ENCODE assay signal across 23 mouse cellular contexts in genomic region chr1:24191668-24192067, GRCm38 (mm10). TPM values are rescaled to one million over a fixed set of nuclear protein-coding genes. Genes with fewer than 3 reads are reported as not detected.
"Had no signal": no experiment of that assay in that cellular context is flagged by ENCODE, and none has a peak within 500 bp of the region (broad histone marks: within the 10 kb centered on the region; RNA-seq: fewer than 3 reads in every experiment).

No protein-coding gene starts in this region.

- H3K9ac ChIP-seq: lung, embryonic 14.5 days; midbrain, embryonic 12.5 days; neural tube, embryonic 13.5 days; neural tube, embryonic 15.5 days; stomach, embryonic 15.5 days had no signal

- H3K4me1 ChIP-seq: neural tube, embryonic 15.5 days; stomach, embryonic 15.5 days had no signal

- H3K27me3 ChIP-seq: midbrain, embryonic 12.5 days; neural tube, embryonic 13.5 days; neural tube, embryonic 15.5 days; stomach, embryonic 15.5 days had no signal

- H3K4me3 ChIP-seq: midbrain, embryonic 10.5 days; midbrain, embryonic 12.5 days; myocyte; neural tube, embryonic 13.5 days; neural tube, embryonic 15.5 days; stomach, embryonic 15.5 days had no signal

- ATAC-seq: midbrain, embryonic 16.5 days had no signal

- H3K27ac ChIP-seq: midbrain, embryonic 10.5 days; midbrain, embryonic 12.5 days; neural tube, embryonic 13.5 days; neural tube, embryonic 15.5 days; stomach, embryonic 15.5 days; stomach, postnatal 0 days had no signal

- H3K4me2 ChIP-seq: lung, embryonic 14.5 days; midbrain, embryonic 12.5 days; neural tube, embryonic 13.5 days; neural tube, embryonic 15.5 days; stomach, embryonic 15.5 days had no signal

- H3K9me3 ChIP-seq: midbrain, embryonic 10.5 days; midbrain, embryonic 12.5 days; neural tube, embryonic 13.5 days; neural tube, embryonic 15.5 days; stomach, embryonic 15.5 days had no signal

- DNase-seq: lung, adult 18-20 months; lung, embryonic 14.5 days; lung, postnatal 10 days; lung, postnatal 4 days; midbrain, embryonic 14.5 days; retina, postnatal 1 day; right cerebral cortex, adult 18-20 months; right cerebral cortex, postnatal 25 days; right cerebral cortex, postnatal 4 days; spleen, adult 18-20 months; thymus, postnatal 14 days; thymus, postnatal 36 days had no signal

- H3K36me3 ChIP-seq: midbrain, embryonic 10.5 days; midbrain, embryonic 12.5 days; neural tube, embryonic 13.5 days; neural tube, embryonic 15.5 days; stomach, embryonic 15.5 days had no signal

RNA-seq across cellular contexts. Expression of gene Col9a1, which starts 14.3 kb away (rescaled TPM):
- total RNA-seq: megakaryocyte, adult 5-6 weeks; megakaryocyte-erythroid progenitor cell, adult 5-6 weeks had no signal
- polyA plus RNA-seq: myocyte; small intestine, adult 2 months had no signal
